19 mouse cellular contexts compared by ENCODE assay signal in the genomic region with DNA sequence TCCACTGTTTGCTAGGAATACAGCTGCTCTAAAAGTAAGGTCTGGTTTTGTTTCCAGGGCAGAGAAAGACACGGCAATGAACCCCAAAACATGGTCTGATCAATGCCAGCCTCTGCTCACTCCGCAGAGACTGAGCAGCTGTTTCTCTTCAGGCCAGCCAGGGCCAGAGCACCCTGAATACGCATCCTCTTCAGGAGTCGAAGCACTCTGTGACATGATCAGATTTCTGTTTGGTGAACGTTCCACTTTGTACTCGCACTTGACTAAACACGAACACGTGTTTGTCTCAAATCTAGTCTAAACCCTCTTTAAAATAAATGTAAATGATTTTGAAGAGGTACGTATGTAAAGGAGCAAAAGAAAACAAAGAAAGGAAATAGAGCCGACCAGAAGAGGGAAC.
"Had no signal": no experiment of that assay in that cellular context is flagged by ENCODE, and none has a peak within 500 bp of the region (broad histone marks: within the 10 kb centered on the region; RNA-seq: fewer than 3 reads in every experiment).

No protein-coding gene starts in this region.

- H3K27me3 ChIP-seq: lung, embryonic 15.5 days; midbrain, embryonic 12.5 days; neural tube, embryonic 12.5 days had no signal

- H3K27ac ChIP-seq: lung, embryonic 15.5 days; macrophage; midbrain, embryonic 12.5 days; neural tube, embryonic 12.5 days had no signal

- H3K4me1 ChIP-seq: lung, embryonic 15.5 days; megakaryocyte, embryonic 14.5 days; midbrain, embryonic 12.5 days; neural tube, embryonic 12.5 days had no signal

- H3K9me3 ChIP-seq: lung, embryonic 15.5 days; megakaryocyte, embryonic 14.5 days; midbrain, embryonic 12.5 days; neural tube, embryonic 12.5 days had no signal

- ATAC-seq: liver, postnatal 0 days; lung, postnatal 0 days had no signal

- H3K9ac ChIP-seq: liver, postnatal 0 days; lung, embryonic 15.5 days; midbrain, embryonic 12.5 days; neural tube, embryonic 12.5 days had no signal

- H3K4me2 ChIP-seq: lung, embryonic 15.5 days; midbrain, embryonic 12.5 days; neural tube, embryonic 12.5 days had no signal

- DNase-seq: liver, postnatal 0 days; lung, adult 2 months; lung, postnatal 14 days; lung, postnatal 36 days; midbrain, embryonic 14.5 days; retina, postnatal 1 day; right cerebral cortex, adult 18-20 months; right cerebral cortex, postnatal 25 days; right cerebral cortex, postnatal 4 days; spleen, adult 18-20 months; thymus, adult 18-20 months; thymus, postnatal 14 days; thymus, postnatal 36 days had no signal

- H3K4me3 ChIP-seq: lung, embryonic 15.5 days; megakaryocyte, embryonic 14.5 days; midbrain, embryonic 12.5 days; neural tube, embryonic 12.5 days had no signal

- H3K36me3 ChIP-seq: lung, embryonic 15.5 days; midbrain, embryonic 12.5 days; neural tube, embryonic 12.5 days had no signal
